Mouse (Mus musculus) embryonic facial prominence, embryonic 10.5 days (tissue): Measurements from ENCODE around the gene Snap91. TPM values are rescaled to one million over a fixed set of nuclear protein-coding genes. Genes with fewer than 3 reads are reported as not detected.

Source experiments
- DNase-seq: peaks from one replicate; pipeline ENCODE4 v3.0.0-alpha.2; 2017; ENCODE audit warnings: low spot score
- H3K27ac ChIP-seq: fragments of 300-500 bp; sonication (generic); replicated peaks from 2 replicates; pipeline ENCODE4 v1.5.1; 2016; ENCODE audit warnings: mild to moderate bottlenecking
- H3K27me3 ChIP-seq: fragments of 300-500 bp; sonication (generic); replicated peaks from 2 replicates; pipeline ENCODE4 v1.6.1; 2016; ENCODE audit warnings: low read depth, mild to moderate bottlenecking; ENCODE audit not compliant: poor library complexity, severe bottlenecking
- H3K36me3 ChIP-seq: fragments of 300-500 bp; sonication (generic); replicated peaks from 2 replicates; pipeline ENCODE4 v1.6.1; 2016; ENCODE audit warnings: mild to moderate bottlenecking, moderate library complexity
- H3K4me1 ChIP-seq: fragments of 300-500 bp; sonication (generic); 2 replicates; pipeline ENCODE4 v1.6.1; 2016
- H3K4me3 ChIP-seq: fragments of 300-500 bp; sonication (generic); 2 replicates; pipeline ENCODE4 v1.5.1; 2016; ENCODE audit warnings: mild to moderate bottlenecking, moderate library complexity
- H3K9me3 ChIP-seq: fragments of 300-500 bp; sonication (generic); 2 replicates; pipeline ENCODE4 v1.6.1; 2016; ENCODE audit warnings: mild to moderate bottlenecking
- WGBS: fragments of 180-500 bp; shearing (Covaris S2); methylation state at CpG from one replicate; pipeline ENCODE4 v1.1.7; 2016; 5-methylcytosine and 5-hydroxymethylcytosine counted together
- polyA plus RNA-seq: library from polyadenylated mRNA; unstranded; fragments of >200 nt; fragmentation: Nextera tagmentation; extraction: Ambion mirVana; gene quantifications from 2 replicates; pipeline ENCODE4 v1.2.1, GENCODE M21; 2016

Snap91 gene
- polyA plus RNA-seq, 1 experiment from 2014 or later: 5.4 TPM

- Histone ChIP-seq H3K4me3 (no peak overlapping the region), H3K27ac (no peak overlapping the region)
- WGBS: 20% methylated on average over 3 of the region's 3 CpGs
These were observed 79.8 kb downstream of the Snap91 start for GRCm38 (mm10) chr9:86800600-86801163.

DNA sequence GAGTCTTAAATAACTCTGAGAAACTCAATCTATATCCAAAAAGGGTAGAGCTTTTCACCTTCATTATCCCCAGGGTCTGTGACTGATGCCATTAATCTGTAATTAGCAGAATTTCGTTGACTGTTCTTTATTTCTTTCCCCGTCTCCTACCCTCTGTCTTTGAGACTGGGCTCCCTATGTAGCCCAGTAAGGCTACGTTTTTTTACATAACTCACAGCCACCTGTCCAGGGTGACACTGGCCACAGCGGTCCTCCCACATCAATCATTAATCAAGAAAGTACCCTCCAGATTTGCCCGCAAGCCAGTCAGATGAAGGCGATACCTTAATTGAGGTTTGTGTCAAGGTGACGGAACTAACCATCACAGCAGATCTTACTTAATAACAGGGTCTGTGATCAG lies 81.4 kb downstream of the Snap91 start:
- Histone ChIP-seq H3K36me3 (no peaks in the 10 kb centered on the region), H3K27ac (peak overlapping the region; percentile 55; the same call in 1 of the 2 replicates), H3K27me3 (no peaks in the 10 kb centered on the region), H3K9me3 (no peaks in the 10 kb centered on the region), H3K4me1 (peaks cover 10% of the 10 kb centered on the region; the same call in 1 of the 2 replicates), H3K4me3 (no peak overlapping the region)
- no peak for DNase-seq
- WGBS: 74% methylated on average over 7 of the region's 7 CpGs

More at GRCm38 (mm10) chr9:86800600-86801163, 79.8 kb downstream of the Snap91 start:
- H3K27me3 ChIP-seq: no peaks in the 10 kb centered on the region
- peak; percentile 30 for DNase-seq
- peaks cover 10% of the 10 kb centered on the region; the same call in 1 of the 2 replicates for H3K4me1 ChIP-seq
- H3K9me3 ChIP-seq: no peaks in the 10 kb centered on the region
- no peaks in the 10 kb centered on the region for H3K36me3 ChIP-seq

DNA sequence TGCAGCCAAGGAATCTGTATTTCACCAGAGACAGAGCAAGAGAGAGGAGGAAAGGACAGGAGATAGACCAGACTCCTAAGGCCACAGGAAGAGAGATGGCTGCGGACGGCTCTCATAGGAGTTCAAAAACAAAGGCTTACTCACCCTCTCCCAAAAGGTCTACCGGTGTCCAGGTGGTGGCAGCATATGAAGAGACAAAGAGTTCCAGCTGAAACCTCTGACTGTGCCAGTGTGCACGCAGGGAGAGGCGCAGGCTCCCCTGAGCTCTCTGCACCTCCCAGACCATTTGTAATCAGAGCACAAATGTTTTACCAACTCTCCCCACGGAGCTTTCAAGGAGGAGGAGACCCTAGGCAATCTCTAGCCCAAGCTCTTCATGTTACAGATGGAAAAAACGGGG lies 81.8 kb downstream of the Snap91 start:
- no peak for DNase-seq

DNA sequence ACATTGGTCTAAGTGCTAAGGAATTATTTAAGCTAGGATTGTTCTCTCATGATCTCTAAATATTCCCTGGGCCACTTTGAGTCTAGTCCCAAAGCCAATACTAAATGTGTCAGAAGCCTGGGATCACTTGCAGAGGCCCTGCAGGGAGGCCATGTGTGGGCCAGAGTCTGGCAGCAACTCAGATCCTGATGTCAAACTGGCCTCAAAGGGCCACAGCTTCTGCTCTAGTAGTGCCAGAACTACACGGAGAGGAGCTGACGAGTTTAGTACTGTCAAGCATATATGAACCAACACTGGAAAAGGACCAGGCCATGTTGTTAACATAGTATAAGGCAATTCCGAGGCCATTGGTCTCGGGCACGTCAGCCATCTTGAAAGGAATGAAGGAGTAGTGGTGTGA lies 82.3 kb downstream of the Snap91 start:
- Histone ChIP-seq H3K4me3 (no peak overlapping the region), H3K36me3 (no peaks in the 10 kb centered on the region), H3K27ac (no peak overlapping the region), H3K9me3 (no peaks in the 10 kb centered on the region), H3K27me3 (no peaks in the 10 kb centered on the region), H3K4me1 (peaks cover 9% of the 10 kb centered on the region; the same call in 1 of the 2 replicates)
- 92% methylated on average over 5 of the region's 5 CpGs for WGBS
- no peak for DNase-seq

More for the DNA sequence above, 81.8 kb downstream of the Snap91 start:
- no peaks in the 10 kb centered on the region for H3K9me3 ChIP-seq
- 40% methylated on average over 7 of the region's 7 CpGs for WGBS
- no peaks in the 10 kb centered on the region for H3K36me3 ChIP-seq
- H3K4me1 ChIP-seq: peaks cover 10% of the 10 kb centered on the region; the same call in 1 of the 2 replicates
- peak overlapping the region; percentile 55 for H3K27ac ChIP-seq
- no peaks in the 10 kb centered on the region for H3K27me3 ChIP-seq
- H3K4me3 ChIP-seq: no peak overlapping the region

DNA sequence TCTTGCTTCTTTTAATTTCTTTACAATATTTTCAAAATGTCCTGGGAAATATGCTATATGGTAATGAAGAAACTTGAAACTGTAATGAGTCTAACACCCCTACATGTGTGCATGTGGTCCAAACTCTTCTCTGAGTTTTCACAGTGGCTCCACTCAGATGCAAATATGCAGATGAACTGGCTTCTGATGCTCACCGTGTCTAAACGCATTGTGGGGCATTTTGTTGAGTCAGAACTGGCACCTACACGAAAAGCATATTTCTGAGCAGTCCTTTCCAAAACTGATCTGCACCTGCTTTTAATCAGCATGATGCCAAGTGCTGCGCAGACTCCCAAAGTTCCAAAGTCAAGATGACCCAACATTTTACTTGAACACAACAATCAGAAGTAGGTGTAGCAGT lies 82.9 kb downstream of the Snap91 start:
- H3K27me3 ChIP-seq: no peaks in the 10 kb centered on the region
- 89% methylated on average over 4 of the region's 4 CpGs for WGBS

GRCm38 (mm10) chr9:86795236-86795635 lies 85.2 kb downstream of the Snap91 start:
- peaks cover 6% of the 10 kb centered on the region; the same call in 1 of the 2 replicates for H3K4me1 ChIP-seq
- H3K27me3 ChIP-seq: no peaks in the 10 kb centered on the region
- H3K27ac ChIP-seq: no peak overlapping the region
- H3K36me3 ChIP-seq: no peaks in the 10 kb centered on the region
- H3K4me3 ChIP-seq: no peak overlapping the region
- DNase-seq: no peak
- WGBS: 77% methylated on average over 3 of the region's 3 CpGs
- no peaks in the 10 kb centered on the region for H3K9me3 ChIP-seq

More for the DNA sequence above, 82.9 kb downstream of the Snap91 start:
- H3K27ac ChIP-seq: no peak overlapping the region
- DNase-seq: peak; percentile 4
- H3K4me3 ChIP-seq: no peak overlapping the region
- no peaks in the 10 kb centered on the region for H3K9me3 ChIP-seq
- H3K4me1 ChIP-seq: peaks cover 6% of the 10 kb centered on the region; the same call in 1 of the 2 replicates
- no peaks in the 10 kb centered on the region for H3K36me3 ChIP-seq

GRCm38 (mm10) chr9:86791927-86792326 lies 88.5 kb downstream of the Snap91 start:
- no peak for DNase-seq
- no peaks in the 10 kb centered on the region for H3K36me3 ChIP-seq
- H3K9me3 ChIP-seq: no peaks in the 10 kb centered on the region
- H3K4me1 ChIP-seq: no peaks in the 10 kb centered on the region
- no peak overlapping the region for H3K27ac ChIP-seq
- H3K4me3 ChIP-seq: no peak overlapping the region
- no peaks in the 10 kb centered on the region for H3K27me3 ChIP-seq
- WGBS: 88% methylated on average over 7 of the region's 7 CpGs

DNA sequence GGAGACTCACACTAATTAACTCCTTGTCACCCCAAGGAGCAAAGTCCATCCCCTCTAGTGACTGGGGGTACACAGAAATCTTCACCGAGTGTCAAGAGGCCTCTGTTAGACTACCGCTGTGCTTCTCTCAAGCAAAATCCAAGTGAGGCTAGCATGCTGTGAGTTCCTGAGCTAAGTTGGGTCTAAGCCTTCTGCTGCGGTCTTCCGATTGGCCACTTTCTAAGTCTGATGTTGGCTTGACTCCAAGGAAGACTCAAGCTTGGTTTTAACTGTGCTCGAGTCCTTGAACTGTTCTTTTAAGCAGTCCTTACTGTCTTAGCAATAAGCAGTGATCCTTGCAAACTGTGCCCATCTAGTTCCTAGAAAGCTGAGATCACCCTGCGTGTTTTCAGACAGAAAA lies 91.3 kb downstream of the Snap91 start:
- 86% methylated on average over 6 of the region's 6 CpGs for WGBS
- H3K9me3 ChIP-seq: no peaks in the 10 kb centered on the region
- H3K27me3 ChIP-seq: no peaks in the 10 kb centered on the region
- H3K4me1 ChIP-seq: no peaks in the 10 kb centered on the region
- no peak for DNase-seq
- no peak overlapping the region for H3K27ac ChIP-seq
- no peaks in the 10 kb centered on the region for H3K36me3 ChIP-seq
- H3K4me3 ChIP-seq: no peak overlapping the region

DNA sequence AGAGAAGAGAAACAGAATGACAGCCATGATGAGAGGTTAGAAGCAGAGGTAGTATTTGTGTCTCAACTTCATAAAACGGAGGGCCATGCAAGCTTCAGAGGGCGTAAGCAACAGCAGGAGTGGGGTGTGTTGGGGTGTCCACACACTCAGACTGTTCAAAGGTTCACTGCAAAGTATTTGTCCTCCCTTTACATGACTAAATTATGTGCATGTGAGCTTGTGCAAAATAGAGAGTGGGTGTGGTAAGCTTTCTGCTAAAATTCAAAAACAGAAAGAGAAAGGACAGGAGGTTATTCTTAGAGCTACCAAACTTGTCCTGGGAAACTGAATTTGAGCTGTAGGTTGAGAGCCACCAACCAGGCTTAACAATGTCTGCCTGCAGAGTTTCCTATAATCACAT lies 97.6 kb downstream of the Snap91 start:
- no peaks in the 10 kb centered on the region for H3K36me3 ChIP-seq
- no peak overlapping the region for H3K4me3 ChIP-seq
- no peak overlapping the region for H3K27ac ChIP-seq
- no peaks in the 10 kb centered on the region for H3K27me3 ChIP-seq
- no peaks in the 10 kb centered on the region for H3K9me3 ChIP-seq
- WGBS: 95% methylated on average over 2 of the region's 2 CpGs
- no peaks in the 10 kb centered on the region for H3K4me1 ChIP-seq
- DNase-seq: no peak

DNA sequence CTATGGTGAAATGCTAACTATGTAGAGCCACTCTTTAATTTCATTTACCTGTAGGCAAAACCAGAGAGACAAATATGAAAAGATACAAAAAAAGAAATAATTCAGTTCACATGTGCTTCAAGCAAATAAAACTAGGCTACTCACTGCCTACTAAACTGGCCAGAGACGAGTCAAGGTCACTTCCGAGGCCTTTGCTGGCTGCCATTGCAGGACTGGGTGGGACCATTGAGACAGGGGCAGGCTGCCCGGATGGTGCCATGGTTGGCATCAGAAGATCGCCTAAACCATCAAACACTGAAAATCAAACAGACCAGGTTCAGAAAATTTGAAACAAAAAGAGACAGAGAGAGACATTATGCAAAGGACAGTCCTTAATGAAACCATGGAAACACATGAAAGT lies 99.0 kb downstream of the Snap91 start:
- DNase-seq: no peak
- no peaks in the 10 kb centered on the region for H3K4me1 ChIP-seq
- H3K4me3 ChIP-seq: no peak overlapping the region
- H3K27ac ChIP-seq: no peak overlapping the region
- H3K36me3 ChIP-seq: no peaks in the 10 kb centered on the region
- WGBS: 94% methylated on average over 4 of the region's 4 CpGs
- no peaks in the 10 kb centered on the region for H3K9me3 ChIP-seq
- H3K27me3 ChIP-seq: no peaks in the 10 kb centered on the region

DNA sequence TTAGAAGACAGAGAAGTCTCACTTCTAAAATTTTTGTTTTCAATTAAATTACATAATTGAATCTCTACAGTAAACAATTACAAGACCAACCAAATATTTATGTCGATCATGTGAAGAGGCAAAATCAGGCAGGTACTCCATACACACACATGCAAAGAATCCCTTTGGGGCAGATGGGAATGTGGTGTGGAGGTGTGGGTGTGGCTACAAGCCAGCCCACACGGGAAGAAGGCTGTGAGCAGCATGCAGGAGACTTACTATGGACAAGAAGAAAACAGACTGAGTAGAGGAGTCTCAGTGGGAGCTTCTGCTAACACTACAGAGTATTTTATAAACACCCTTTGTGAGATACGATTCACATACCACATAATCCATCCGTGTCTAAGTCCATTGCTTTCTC lies 102.2 kb downstream of the Snap91 start:
- no peak overlapping the region for H3K4me3 ChIP-seq
- no peak overlapping the region for H3K27ac ChIP-seq
- H3K4me1 ChIP-seq: no peaks in the 10 kb centered on the region
- no peaks in the 10 kb centered on the region for H3K9me3 ChIP-seq
- no peaks in the 10 kb centered on the region for H3K27me3 ChIP-seq
- WGBS: 70% methylated on average over 4 of the region's 4 CpGs
- no peaks in the 10 kb centered on the region for H3K36me3 ChIP-seq
- no peak for DNase-seq

DNA sequence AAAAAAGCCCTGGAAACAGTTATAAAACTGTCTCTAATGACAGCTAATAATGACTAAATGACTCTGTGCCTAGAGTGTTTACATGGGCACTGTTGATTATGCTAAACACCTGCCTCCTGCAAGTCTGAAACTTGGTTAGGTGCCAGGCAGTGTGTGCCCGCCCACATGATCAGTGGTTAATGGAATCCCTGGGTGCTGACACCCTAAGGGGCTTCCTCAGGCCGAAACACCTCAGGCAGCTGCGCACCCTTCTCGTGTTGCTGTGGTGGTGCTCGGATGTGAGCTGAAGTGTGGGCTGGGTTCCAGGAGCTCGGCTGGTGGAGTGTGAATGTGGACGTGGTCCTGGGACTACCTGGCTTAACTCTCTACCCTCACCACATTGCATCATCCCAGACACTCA lies 103.1 kb downstream of the Snap91 start:
- no peaks in the 10 kb centered on the region for H3K36me3 ChIP-seq
- H3K4me3 ChIP-seq: no peak overlapping the region
- no peak overlapping the region for H3K27ac ChIP-seq
- no peaks in the 10 kb centered on the region for H3K4me1 ChIP-seq
- H3K9me3 ChIP-seq: no peaks in the 10 kb centered on the region
- no peak for DNase-seq
- no peaks in the 10 kb centered on the region for H3K27me3 ChIP-seq
- WGBS: 74% methylated on average over 7 of the region's 7 CpGs

DNA sequence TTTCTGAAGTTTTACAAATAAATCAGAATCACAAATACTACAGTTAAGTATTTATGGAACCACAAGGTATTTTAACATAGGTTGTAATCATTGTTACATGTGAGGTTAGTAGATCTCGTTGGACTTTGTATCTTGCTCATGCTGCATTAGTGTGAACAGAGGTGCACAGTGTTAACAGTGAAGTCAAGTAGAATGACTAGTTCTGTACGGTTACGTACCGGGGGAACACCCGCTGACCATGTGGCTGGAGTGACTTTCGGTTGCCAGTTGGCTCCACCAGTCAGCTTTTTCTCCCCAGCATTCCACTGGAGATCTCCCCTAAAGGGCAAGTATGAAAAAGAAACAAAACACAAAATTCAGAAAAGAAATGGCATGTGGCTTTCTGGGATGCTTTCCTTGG lies 105.1 kb downstream of the Snap91 start:
- Histone ChIP-seq H3K9me3 (no peaks in the 10 kb centered on the region), H3K27me3 (no peaks in the 10 kb centered on the region), H3K4me1 (peaks cover 1% of the 10 kb centered on the region; the same call in 1 of the 2 replicates), H3K4me3 (no peak overlapping the region), H3K27ac (no peak overlapping the region), H3K36me3 (no peaks in the 10 kb centered on the region)
- no peak for DNase-seq
- WGBS: 94% methylated on average over 6 of the region's 6 CpGs
